ENCODE assay signal across 1 mouse cellular context in the genomic region with DNA sequence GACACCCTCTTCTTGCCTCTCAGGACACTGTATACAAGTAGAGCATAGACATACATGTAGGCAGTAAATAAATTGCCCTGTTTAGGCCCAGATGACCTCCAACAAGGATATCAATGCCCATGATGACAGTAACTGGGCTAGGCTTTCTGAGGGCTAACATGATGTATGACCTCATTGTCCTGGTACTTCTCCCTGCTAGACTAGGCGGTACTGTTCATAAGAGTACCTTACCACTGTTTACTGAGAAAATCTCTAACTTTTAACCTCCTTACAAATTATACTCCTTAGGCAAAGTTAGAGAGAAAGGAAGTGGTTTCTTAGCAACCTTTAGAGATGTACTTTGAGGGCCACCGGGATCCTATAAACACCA.
TF ChIP-seq lines count a peak whose summit lies in the region.

No protein-coding gene starts in this region.

TF ChIP-seq in myocyte, 11 proteins besides CTCF, POLR2A, EP300 and RAD21:
- no peak for TF ChIP-seq REST (IDR thresholded peaks at IDR 0.05; ENCODE audit: insufficient read depth, insufficient read length)
- no peak for TF ChIP-seq CEBPB (IDR thresholded peaks at IDR 0.05; ENCODE audit: insufficient read depth, poor library complexity, severe bottlenecking)
- no peak for TF ChIP-seq MYOD1 (IDR thresholded peaks at IDR 0.05; ENCODE audit: control insufficient read depth in 1 of 3, insufficient read length in 2 of 3, low read depth in 2 of 3)
